Comparison of ENCODE assay signal across 8 mouse cellular contexts in the genomic region with DNA sequence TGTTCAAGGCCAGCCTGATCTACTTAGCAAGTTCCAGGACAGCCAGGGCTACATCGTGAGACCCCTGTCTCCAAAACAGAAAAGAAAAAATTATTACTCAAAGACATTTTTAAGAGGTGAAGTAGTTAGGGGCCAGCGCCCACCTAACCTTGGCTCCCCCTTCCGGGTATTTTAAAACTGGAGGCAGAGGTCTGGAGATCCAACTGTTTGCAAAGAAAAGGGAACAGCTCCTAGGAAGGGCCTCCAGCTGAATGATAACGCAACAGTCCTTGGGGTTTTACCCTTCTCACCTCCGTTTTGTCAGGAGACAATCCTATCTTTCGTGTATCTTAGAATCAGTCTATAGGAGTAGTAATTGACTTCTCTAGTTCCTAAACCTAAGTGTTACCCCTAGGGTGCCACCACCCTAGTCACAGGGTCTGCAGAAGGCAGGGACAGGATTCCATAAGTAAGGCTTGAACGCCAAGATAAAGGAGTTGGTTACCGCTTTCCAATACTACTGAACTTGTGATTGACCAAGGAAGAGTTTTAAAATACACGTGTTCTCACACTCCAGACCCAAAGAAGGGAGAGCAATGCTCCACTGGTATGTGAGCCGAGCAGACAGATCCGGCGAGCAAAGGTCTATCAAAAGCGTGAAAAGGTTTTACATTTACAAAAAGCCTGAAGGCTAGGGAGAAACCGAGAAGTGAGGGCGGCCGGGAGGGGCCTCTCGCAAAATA. TPM values are rescaled to one million over a fixed set of nuclear protein-coding genes. Genes with fewer than 3 reads are reported as not detected.
DNase-seq lines count a peak whose midpoint lies in the region; ATAC-seq and TF ChIP-seq lines count a peak whose summit lies in the region.

No protein-coding gene starts in this region.

- H3K27me3 ChIP-seq in heart, embryonic 10.5 days (ENCODE audit: insufficient read depth, poor library complexity, severe bottlenecking), result no peaks in the 10 kb centered on the region
- H3K27me3 ChIP-seq in E14TG2a.4 (ENCODE audit: insufficient read depth, low read length), result no peaks in the 10 kb centered on the region
- no peaks in the 10 kb centered on the region for H3K27me3 ChIP-seq in forebrain, embryonic 15.5 days
- no peaks in the 10 kb centered on the region for H3K27me3 ChIP-seq in liver, embryonic 16.5 days (ENCODE audit: control insufficient read depth, insufficient read depth, low read depth, low read length)

- H3K4me3 ChIP-seq in heart, embryonic 10.5 days, result peak overlapping the region; percentile 83
- peak overlapping the region; percentile 98 for H3K4me3 ChIP-seq in E14TG2a.4 (replicated peaks; ENCODE audit: low read length)
- peak overlapping the region; percentile 83 for H3K4me3 ChIP-seq in forebrain, embryonic 15.5 days
- peak overlapping the region; percentile 89 for H3K4me3 ChIP-seq in liver, embryonic 16.5 days (ENCODE audit: low read depth, low read length)

- peak overlapping the region; percentile 83 for H3K9ac ChIP-seq in forebrain, embryonic 15.5 days (replicated peaks)
- peak overlapping the region; percentile 87 for H3K9ac ChIP-seq in liver, embryonic 16.5 days (ENCODE audit: low read depth, low read length)

- WGBS in heart, embryonic 10.5 days, result 6% methylated on average over 17 of the region's 17 CpGs
- WGBS in forebrain, embryonic 15.5 days, result 7% methylated on average over 17 of the region's 17 CpGs
- 3% methylated on average over 17 of the region's 17 CpGs for WGBS in liver, embryonic 16.5 days (ENCODE audit: insufficient replicate concordance)

- no peak for TF ChIP-seq CTCF in E14TG2a.4 (conservative IDR thresholded peaks at IDR 0.05; ENCODE audit: low read length)

- no peak for ATAC-seq in forebrain, embryonic 15.5 days (replicated peaks)
- no peak for ATAC-seq in liver, embryonic 16.5 days (ENCODE audit: low read depth)

- DNase-seq in heart, embryonic 10.5 days (ENCODE audit: low spot score), result no peak
- DNase-seq in heart, postnatal 25 days (ENCODE audit: low spot score), result no peak
- no peak for DNase-seq in right cerebral cortex, postnatal 25 days
- no peak for DNase-seq in ovary, postnatal 14 days (ENCODE audit: low spot score)
- DNase-seq in cerebellum, adult 8-10 months, result no peak

- peaks cover 25% of the 10 kb centered on the region for H3K36me3 ChIP-seq in heart, embryonic 10.5 days
- peaks cover 42% of the 10 kb centered on the region for H3K36me3 ChIP-seq in E14TG2a.4 (ENCODE audit: insufficient read depth, low read length)
- H3K36me3 ChIP-seq in forebrain, embryonic 15.5 days, result peaks cover 4% of the 10 kb centered on the region; the same call in 1 of the 2 replicates
- H3K36me3 ChIP-seq in liver, embryonic 16.5 days (ENCODE audit: control insufficient read depth, insufficient read depth), result no peaks in the 10 kb centered on the region

- H3K4me2 ChIP-seq in forebrain, embryonic 15.5 days (replicated peaks), result peak overlapping the region; percentile 68
- H3K4me2 ChIP-seq in liver, embryonic 16.5 days (ENCODE audit: low read depth, low read length), result peak overlapping the region; percentile 75

- no peaks in the 10 kb centered on the region for H3K9me3 ChIP-seq in heart, embryonic 10.5 days
- no peaks in the 10 kb centered on the region for H3K9me3 ChIP-seq in E14TG2a.4 (ENCODE audit: low read length)
- H3K9me3 ChIP-seq in forebrain, embryonic 15.5 days, result no peaks in the 10 kb centered on the region
- no peaks in the 10 kb centered on the region for H3K9me3 ChIP-seq in liver, embryonic 16.5 days (replicated peaks; ENCODE audit: control insufficient read depth, low read length)

- H3K4me1 ChIP-seq in heart, embryonic 10.5 days, result peaks cover 45% of the 10 kb centered on the region
- peaks cover 55% of the 10 kb centered on the region for H3K4me1 ChIP-seq in E14TG2a.4 (replicated peaks; ENCODE audit: low read depth, low read length)
- peaks cover 57% of the 10 kb centered on the region for H3K4me1 ChIP-seq in forebrain, embryonic 15.5 days
- H3K4me1 ChIP-seq in liver, embryonic 16.5 days (ENCODE audit: control insufficient read depth, low read depth, low read length), result peaks cover 48% of the 10 kb centered on the region

- H3K27ac ChIP-seq in heart, embryonic 10.5 days, result peak overlapping the region; percentile 92
- peak overlapping the region; percentile 80 for H3K27ac ChIP-seq in forebrain, embryonic 15.5 days (replicated peaks)
- H3K27ac ChIP-seq in liver, embryonic 16.5 days (ENCODE audit: low read length), result peak overlapping the region; percentile 91

- intact Hi-C loops in heart, postnatal 25 days (cut with DNase I), result loop anchor here (2.0 to 5.0 kb wide), 4 partner anchors 47 to 239 kb away; partner anchors contain the start of genes Alkbh5, Mief2 and Tmem11

RNA-seq across cellular contexts. Expression of gene Top3a, which starts 0.9 kb away (rescaled TPM):
- 16.0 and 17.8 TPM in 2 replicates for polyA plus RNA-seq in heart, embryonic 10.5 days (2016; fragmentation: Nextera tagmentation; extraction: Ambion mirVana)
- 1 to 10 TPM; 4.1 to 4.2 TPM for total RNA-seq in heart, postnatal 25 days (2021)
- polyA plus RNA-seq in forebrain, embryonic 15.5 days (2015; fragmentation: Nextera tagmentation; extraction: Ambion mirVana), result 10.0 and 11.5 TPM in 2 replicates
- polyA plus RNA-seq in liver, embryonic 16.5 days (2015; fragmentation: Nextera tagmentation; extraction: Ambion mirVana), result 5.5 and 6.2 TPM in 2 replicates

RNA-seq across cellular contexts. Expression of gene Smcr8, which starts 1.1 kb away (rescaled TPM):
- polyA plus RNA-seq in heart, embryonic 10.5 days (2016; fragmentation: Nextera tagmentation; extraction: Ambion mirVana), result 6.5 and 6.7 TPM in 2 replicates
- 10 to 100 TPM; 13.4 to 16.3 TPM for total RNA-seq in heart, postnatal 25 days (2021)
- 6.5 and 6.7 TPM in 2 replicates for polyA plus RNA-seq in forebrain, embryonic 15.5 days (2015; fragmentation: Nextera tagmentation; extraction: Ambion mirVana)
- polyA plus RNA-seq in liver, embryonic 16.5 days (2015; fragmentation: Nextera tagmentation; extraction: Ambion mirVana), result 3.3 and 3.6 TPM in 2 replicates

RNA-seq across cellular contexts. Expression of gene Shmt1, which starts 35.2 kb away (rescaled TPM):
- polyA plus RNA-seq in heart, embryonic 10.5 days (2016; fragmentation: Nextera tagmentation; extraction: Ambion mirVana), result 60.9 and 82.5 TPM in 2 replicates
- total RNA-seq in heart, postnatal 25 days (2021), result 10 to 100 TPM in 1 of 2 experiments, 1 to 10 TPM in 1; 5.1 to 12.6 TPM
- 19.2 and 19.8 TPM in 2 replicates for polyA plus RNA-seq in forebrain, embryonic 15.5 days (2015; fragmentation: Nextera tagmentation; extraction: Ambion mirVana)
- polyA plus RNA-seq in liver, embryonic 16.5 days (2015; fragmentation: Nextera tagmentation; extraction: Ambion mirVana), result 56.9 and 62.6 TPM in 2 replicates

RNA-seq across cellular contexts. Expression of gene Mief2, which starts 48.1 kb away (rescaled TPM):
- 18.1 and 21.9 TPM in 2 replicates for polyA plus RNA-seq in heart, embryonic 10.5 days (2016; fragmentation: Nextera tagmentation; extraction: Ambion mirVana)
- 10 to 100 TPM; 31.6 to 32.9 TPM for total RNA-seq in heart, postnatal 25 days (2021)
- polyA plus RNA-seq in forebrain, embryonic 15.5 days (2015; fragmentation: Nextera tagmentation; extraction: Ambion mirVana), result 21.8 and 25.2 TPM in 2 replicates
- 2.2 and 2.3 TPM in 2 replicates for polyA plus RNA-seq in liver, embryonic 16.5 days (2015; fragmentation: Nextera tagmentation; extraction: Ambion mirVana)

RNA-seq across cellular contexts. Expression of gene Flii, which starts 49.2 kb away (rescaled TPM):
- 80.4 and 103 TPM in 2 replicates for polyA plus RNA-seq in heart, embryonic 10.5 days (2016; fragmentation: Nextera tagmentation; extraction: Ambion mirVana)
- 100 to 1,000 TPM; 112 to 120 TPM for total RNA-seq in heart, postnatal 25 days (2021)
- 72.5 and 73.0 TPM in 2 replicates for polyA plus RNA-seq in forebrain, embryonic 15.5 days (2015; fragmentation: Nextera tagmentation; extraction: Ambion mirVana)
- polyA plus RNA-seq in liver, embryonic 16.5 days (2015; fragmentation: Nextera tagmentation; extraction: Ambion mirVana), result 28.0 and 29.7 TPM in 2 replicates
